Mouse (Mus musculus) hindbrain, postnatal 0 days (tissue): ENCODE results near the gene Mroh2a. TPM values are rescaled to one million over a fixed set of nuclear protein-coding genes. Genes with fewer than 3 reads are reported as not detected.

ENCODE experiments used
- ATAC-seq: fragments of 200-750 bp; cut with Nextera tagmentation; 2 replicates; pipeline ENCODE4 v1.8.0; 2017; ENCODE audit warnings: mild to moderate bottlenecking, moderate TSS enrichment, moderate library complexity
- DNase-seq: peaks from one replicate; pipeline ENCODE4 v3.0.0-alpha.2; 2015; ENCODE audit warnings: low spot score
- H3K27ac ChIP-seq: fragments of 300-500 bp; sonication (generic); 2 replicates; pipeline ENCODE4 v1.5.1; 2014; ENCODE audit warnings: mild to moderate bottlenecking
- H3K27me3 ChIP-seq: fragments of 300-500 bp; sonication (generic); 2 replicates; pipeline ENCODE4 v1.6.1; 2014; ENCODE audit warnings: low read length, mixed read lengths; ENCODE audit not compliant: insufficient read depth
- H3K36me3 ChIP-seq: fragments of 300-500 bp; sonication (generic); 2 replicates; pipeline ENCODE4 v1.6.1; 2014; ENCODE audit warnings: low read length, mixed read lengths; ENCODE audit not compliant: insufficient read depth
- H3K4me1 ChIP-seq: fragments of 300-500 bp; sonication (generic); 2 replicates; pipeline ENCODE4 v1.6.1; 2014; ENCODE audit warnings: antibody characterized with exemption, low read length, mixed read lengths; ENCODE audit not compliant: insufficient read depth
- H3K4me2 ChIP-seq: fragments of 300-500 bp; sonication (generic); 2 replicates; pipeline ENCODE4 v1.6.1; 2014; ENCODE audit warnings: low read depth, mild to moderate bottlenecking, low read length, moderate library complexity, mixed read lengths
- H3K4me3 ChIP-seq: fragments of 300-500 bp; sonication (generic); 2 replicates; pipeline ENCODE4 v1.5.1; 2014; ENCODE audit warnings: low read length
- H3K9ac ChIP-seq: fragments of 300-500 bp; sonication (generic); replicated peaks from 2 replicates; pipeline ENCODE4 v1.6.1; 2014; ENCODE audit warnings: mild to moderate bottlenecking, low read length, moderate library complexity, mixed read lengths
- H3K9me3 ChIP-seq: fragments of 300-500 bp; sonication (generic); 2 replicates; pipeline ENCODE4 v1.6.1; 2016; ENCODE audit warnings: low read length, mixed read lengths
- CTCF ChIP-seq: IDR thresholded peaks from 2 replicates; pipeline ENCODE4 v1.5.1; 2016; ENCODE audit warnings: antibody characterized with exemption, control low read depth, low read depth
- WGBS: fragments of 180-500 bp; shearing (Covaris S2); extraction: QIAGEN DNeasy Blood & Tissue Kit; methylation state at CpG from one replicate; pipeline ENCODE4 v1.1.7; 2014; 5-methylcytosine and 5-hydroxymethylcytosine counted together
- polyA plus RNA-seq: library from polyadenylated mRNA; unstranded; fragments of >200 nt; fragmentation: Nextera tagmentation; extraction: Ambion mirVana; gene quantifications from 2 replicates; pipeline ENCODE4 v1.2.1, GENCODE M21; 2015
- total RNA-seq: library from RNA; depleted of rRNA; stranded (reverse); fragments of >200 nt; gene quantifications from 2 replicates; pipeline ENCODE4 v1.2.3, GENCODE M21; 2014

The Mroh2a gene
- total and polyA plus RNA-seq, 2 experiments from 2014 or later = 0.16 to 0.23 TPM

DNA sequence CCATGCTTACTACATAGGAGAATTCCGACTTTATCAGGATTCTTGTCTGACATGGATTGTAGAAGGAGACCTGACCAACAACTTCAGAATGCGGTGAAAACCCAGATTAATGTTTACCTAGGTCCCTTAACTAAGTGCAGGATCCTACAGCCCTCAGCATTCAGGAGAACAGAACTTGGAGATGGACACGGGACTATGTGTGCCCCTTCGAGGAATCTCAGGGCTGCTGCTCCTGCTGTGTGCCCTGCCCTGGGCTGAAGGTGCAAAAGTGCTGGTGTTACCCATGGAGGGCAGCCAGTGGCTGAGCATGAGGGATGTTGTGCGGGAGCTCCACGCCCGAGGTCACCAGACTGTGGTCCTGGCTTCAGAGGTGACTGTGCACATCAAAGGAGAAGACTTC lies 26.3 kb upstream of the Mroh2a start, which contains the start of gene Ugt1a2:
Gene Ugt1a2, plus strand, starts transcription at position 146 of the 400 bp plus-strand sequence.
- no peak for TF ChIP-seq CTCF
- no peak within 1 kb of the TSS for H3K4me2 ChIP-seq
- 86% methylated on average over 7 of the region's 7 CpGs for WGBS
- no peak within 1 kb of the TSS for H3K9ac ChIP-seq
- DNase-seq (no peak), ATAC-seq (no peak)
- no peaks in the 10 kb centered on the region for H3K9me3 ChIP-seq
- H3K4me3 ChIP-seq = no peak within 1 kb of the TSS
- no peaks in the 10 kb centered on the region for H3K27me3 ChIP-seq
- no peaks in the 10 kb centered on the region for H3K36me3 ChIP-seq
- H3K27ac ChIP-seq = no peak within 1 kb of the TSS
- H3K4me1 ChIP-seq = peaks cover 4% of the 10 kb centered on the region; the same call in 1 of the 2 replicates

DNA sequence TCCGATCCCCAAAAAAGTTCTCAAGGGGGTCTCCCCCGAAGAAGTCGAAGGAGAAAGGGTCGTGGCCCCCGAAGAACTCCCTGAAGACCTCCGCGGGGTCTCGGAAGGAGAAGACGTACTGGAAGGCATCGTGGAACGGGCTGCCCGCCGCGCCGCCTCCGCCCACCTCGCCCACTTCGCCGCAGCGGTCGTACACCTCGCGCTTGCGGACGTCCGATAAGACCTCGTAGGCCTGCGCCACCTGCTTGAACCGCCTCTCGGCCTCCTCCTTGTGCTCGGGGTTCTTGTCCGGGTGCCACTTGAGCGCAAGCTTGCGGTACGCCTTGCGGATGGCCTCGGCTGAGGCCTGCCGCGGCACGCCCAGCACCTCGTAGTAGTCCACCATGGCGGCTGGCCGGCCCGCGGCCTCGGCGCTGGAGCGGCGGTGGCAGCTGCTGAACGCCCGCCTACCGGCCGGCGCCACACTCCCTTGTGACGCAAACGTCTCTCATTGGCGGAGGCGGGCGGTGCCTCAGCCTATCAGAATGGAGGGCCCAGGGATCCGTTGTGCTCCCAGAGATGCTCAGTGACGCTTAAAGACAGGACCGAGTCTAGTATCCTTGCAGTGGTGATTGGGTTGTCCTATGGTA lies 21.4 kb upstream of the Mroh2a start, which contains the start of gene Dnajb3:
Gene Dnajb3, minus strand, starts transcription at position 489 of the 629 bp plus-strand sequence.
- TF ChIP-seq CTCF = no peak
- peak within 1 kb of the TSS; percentile 58 for H3K9ac ChIP-seq
- H3K27me3 ChIP-seq = no peaks in the 10 kb centered on the region
- peak; percentile 99 for ATAC-seq
- no peaks in the 10 kb centered on the region for H3K36me3 ChIP-seq
- peaks cover 4% of the 10 kb centered on the region; the same call in 1 of the 2 replicates for H3K4me1 ChIP-seq
- no peaks in the 10 kb centered on the region for H3K9me3 ChIP-seq
- H3K27ac ChIP-seq = peak within 1 kb of the TSS; percentile 48; the same call in 1 of the 2 replicates
- peak; percentile 93 for DNase-seq
- peak within 1 kb of the TSS; percentile 74 for H3K4me2 ChIP-seq
- WGBS = 6% methylated on average over 62 of the region's 62 CpGs
- peak within 1 kb of the TSS; percentile 40 for H3K4me3 ChIP-seq

DNA sequence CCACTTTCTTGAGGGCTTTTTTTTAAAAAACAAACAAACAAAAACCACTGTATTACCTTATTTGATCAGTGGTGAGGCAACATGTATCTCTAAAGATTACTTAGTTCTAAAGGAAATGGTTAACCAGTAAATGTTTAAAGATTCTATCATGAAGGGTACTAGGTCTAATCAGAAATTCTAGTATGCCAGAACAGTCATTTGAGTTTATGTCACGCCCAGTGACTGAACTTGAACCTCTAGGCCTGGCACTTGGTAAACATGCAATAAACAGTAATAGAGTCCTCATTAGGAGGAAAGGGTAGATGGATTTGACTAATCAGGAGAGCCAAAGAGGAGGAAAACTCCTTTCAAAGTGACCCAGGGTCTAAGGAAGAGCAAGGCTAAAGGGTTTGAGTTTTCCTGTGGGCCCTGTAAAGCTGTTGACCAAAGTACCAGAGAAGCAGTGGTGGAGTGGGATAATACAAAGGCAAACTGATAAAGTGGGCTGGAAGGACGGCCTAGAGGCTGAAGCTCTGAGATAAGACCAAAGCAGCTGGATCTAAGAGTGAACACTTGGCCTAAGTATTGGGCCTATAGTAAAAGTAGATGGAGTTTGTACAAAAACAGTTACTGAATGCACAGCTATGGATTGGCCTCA lies 19.8 kb upstream of the Mroh2a start:
- Histone ChIP-seq H3K4me2 (no peak overlapping the region), H3K4me1 (peaks cover 4% of the 10 kb centered on the region; the same call in 1 of the 2 replicates), H3K9me3 (peaks cover 7% of the 10 kb centered on the region), H3K9ac (no peak overlapping the region), H3K27me3 (no peaks in the 10 kb centered on the region), H3K36me3 (no peaks in the 10 kb centered on the region), H3K27ac (no peak overlapping the region), H3K4me3 (no peak overlapping the region)
- TF ChIP-seq CTCF = no peak
- DNase-seq (no peak), ATAC-seq (no peak)
- 80% methylated on average over 2 of the region's 2 CpGs for WGBS

DNA sequence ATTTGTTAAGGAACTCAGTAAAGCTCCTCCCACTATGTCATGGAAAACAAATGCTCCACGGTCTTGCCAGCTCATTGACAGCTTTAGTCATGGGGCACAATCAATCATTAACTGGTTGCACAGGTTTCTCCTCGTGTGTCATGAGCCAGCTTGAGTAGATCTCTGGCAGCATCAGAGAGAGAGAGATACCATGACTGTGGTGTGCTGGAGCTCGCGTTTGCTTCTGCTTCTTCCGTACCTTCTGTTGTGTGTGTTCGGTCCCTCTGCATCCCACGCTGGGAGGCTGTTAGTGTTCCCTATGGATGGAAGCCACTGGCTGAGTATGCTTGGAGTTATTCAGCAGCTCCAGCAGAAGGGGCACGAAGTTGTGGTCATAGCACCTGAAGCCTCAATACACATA lies 15.0 kb upstream of the Mroh2a start, which contains the start of gene Ugt1a1:
Gene Ugt1a1, plus strand, starts transcription at position 148 of the 400 bp plus-strand sequence.
- WGBS = 69% methylated on average over 8 of the region's 8 CpGs
- no peak for TF ChIP-seq CTCF

DNA sequence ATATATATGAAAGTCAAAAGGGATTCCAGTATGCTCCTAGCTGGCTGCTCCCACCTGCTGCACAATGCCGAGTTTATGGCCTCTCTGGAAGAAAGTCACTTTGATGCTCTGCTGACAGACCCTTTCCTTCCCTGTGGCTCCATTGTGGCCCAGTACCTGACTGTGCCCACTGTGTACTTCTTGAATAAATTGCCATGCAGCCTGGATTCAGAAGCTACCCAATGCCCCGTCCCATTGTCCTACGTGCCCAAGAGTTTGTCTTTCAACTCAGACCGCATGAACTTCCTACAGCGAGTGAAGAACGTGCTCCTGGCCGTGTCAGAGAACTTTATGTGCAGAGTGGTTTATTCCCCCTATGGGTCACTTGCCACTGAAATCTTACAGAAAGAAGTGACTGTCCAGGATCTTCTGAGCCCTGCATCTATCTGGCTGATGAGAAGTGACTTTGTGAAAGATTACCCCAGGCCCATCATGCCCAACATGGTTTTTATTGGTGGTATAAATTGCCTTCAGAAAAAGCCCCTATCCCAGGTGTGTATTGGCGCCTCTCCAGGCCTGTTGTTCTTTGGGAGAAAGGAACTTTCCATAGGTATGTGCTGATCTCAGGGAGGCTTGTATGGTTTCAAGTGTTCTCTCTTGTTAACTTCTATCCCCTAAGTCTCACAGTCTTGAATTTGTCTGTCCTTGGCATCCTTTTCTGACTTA lies 14.3 kb upstream of the Mroh2a start:
- 62% methylated on average over 8 of the region's 8 CpGs for WGBS
- H3K27me3 ChIP-seq = no peaks in the 10 kb centered on the region
- no peak overlapping the region for H3K4me3 ChIP-seq
- no peaks in the 10 kb centered on the region for H3K36me3 ChIP-seq
- ATAC-seq (peak; percentile 28), DNase-seq (peak; percentile 23)
- TF ChIP-seq CTCF = no peak
- H3K9ac ChIP-seq = no peak overlapping the region
- no peak overlapping the region for H3K27ac ChIP-seq
- peaks cover 59% of the 10 kb centered on the region for H3K9me3 ChIP-seq
- H3K4me1 ChIP-seq = no peaks in the 10 kb centered on the region
- no peak overlapping the region for H3K4me2 ChIP-seq

More for the DNA sequence above, 15.0 kb upstream of the Mroh2a start, which contains the start of gene Ugt1a1:
- Histone ChIP-seq H3K27me3 (no peaks in the 10 kb centered on the region), H3K9ac (no peak within 1 kb of the TSS), H3K36me3 (no peaks in the 10 kb centered on the region), H3K9me3 (peaks cover 52% of the 10 kb centered on the region), H3K27ac (no peak within 1 kb of the TSS), H3K4me2 (no peak within 1 kb of the TSS), H3K4me1 (no peaks in the 10 kb centered on the region), H3K4me3 (no peak within 1 kb of the TSS)
- ATAC-seq (0 out of 2 replicates have a peak, but pooled peaks have one; percentile 13), DNase-seq (peak; percentile 18)

DNA sequence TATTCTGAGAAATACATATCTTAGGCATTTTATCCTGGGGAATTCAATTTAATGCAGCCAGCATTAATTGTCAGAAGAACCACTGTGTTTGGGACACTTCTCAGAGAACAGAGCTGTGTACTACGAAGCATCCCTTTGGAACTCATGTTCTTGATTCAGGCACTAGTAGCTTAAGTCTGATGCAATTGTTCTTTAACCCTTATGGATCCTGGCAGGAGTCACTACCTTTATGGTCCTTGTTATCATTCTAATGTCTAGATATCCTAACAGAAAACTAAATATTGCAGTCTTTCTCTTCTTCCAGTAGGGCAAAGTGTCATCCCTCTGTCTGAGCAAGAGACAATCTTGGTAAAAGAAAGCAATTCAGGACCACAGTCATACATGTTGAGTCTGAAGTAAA lies 13.7 kb upstream of the Mroh2a start:
- no peak overlapping the region for H3K4me3 ChIP-seq
- no peaks in the 10 kb centered on the region for H3K4me1 ChIP-seq
- H3K27ac ChIP-seq = no peak overlapping the region
- no peaks in the 10 kb centered on the region for H3K27me3 ChIP-seq
- no peaks in the 10 kb centered on the region for H3K36me3 ChIP-seq
- TF ChIP-seq CTCF = no peak
- DNase-seq (no peak), ATAC-seq (no peak)
- H3K9me3 ChIP-seq = peaks cover 61% of the 10 kb centered on the region
- no peak overlapping the region for H3K9ac ChIP-seq
- WGBS = 73% methylated on average over 1 of the region's 1 CpGs
- H3K4me2 ChIP-seq = no peak overlapping the region
